Mouse (Mus musculus): ENCODE results near the gene Glod4. TPM values are rescaled to one million over a fixed set of nuclear protein-coding genes. Genes with fewer than 3 reads are reported as not detected.

Gene Glod4
- polyA plus RNA-seq, 1 experiment from 2014 or later: 136 TPM

- no peaks in the 10 kb centered on the region for H3K9me3 ChIP-seq
- H3K36me3 ChIP-seq: peaks cover 27% of the 10 kb centered on the region
- ATAC-seq (ENCODE audit: insufficient number of reproducible peaks, insufficient read depth, low FRiP score, low TSS enrichment, low read depth): peak; percentile 98
- H3K4me1 ChIP-seq (replicated peaks): peaks cover 14% of the 10 kb centered on the region
- H3K27ac ChIP-seq: peak overlapping the region; percentile 86
- peak overlapping the region; percentile 79 for H3K4me3 ChIP-seq (replicated peaks)
- H3K27me3 ChIP-seq: 0 out of 2 replicates have a peak, but pooled peaks cover 3% of the 10 kb centered on the region
- under 1% methylated on average over 89 of the region's 90 CpGs for WGBS
- peak overlapping the region; percentile 86 for H3K4me2 ChIP-seq
- H3K9ac ChIP-seq (replicated peaks): peak overlapping the region; percentile 85
These were observed 41.5 kb downstream of the Glod4 start for GRCm38 (mm10) chr11:76201761-76202674.

DNA sequence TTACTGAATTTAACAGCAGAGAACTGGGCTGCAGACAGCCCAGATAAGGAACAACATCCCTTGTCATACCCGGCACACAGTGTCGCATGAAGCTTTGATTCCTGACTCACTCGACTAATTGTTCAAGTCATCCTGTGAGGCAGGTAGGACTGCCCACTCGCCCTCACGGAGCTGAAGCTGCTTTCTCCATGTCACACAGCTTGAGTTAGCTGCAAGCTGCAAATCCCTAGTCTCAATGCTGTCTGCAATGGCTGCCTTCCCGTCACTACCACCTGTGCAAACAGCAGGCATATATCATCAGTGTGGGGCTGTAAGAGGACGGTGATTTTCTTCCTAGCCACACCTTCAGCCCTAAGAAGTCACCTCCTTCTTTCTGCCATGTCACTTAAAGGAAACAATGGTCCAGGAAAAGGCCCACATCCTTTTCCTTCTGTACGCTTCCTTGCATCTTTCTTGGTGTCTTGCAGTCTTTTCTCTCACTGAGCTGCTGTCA lies 46.5 kb downstream of the Glod4 start:
- Histone ChIP-seq H3K4me1 (replicated peaks) (peaks cover 6% of the 10 kb centered on the region), H3K4me3 (replicated peaks) (no peak overlapping the region), H3K9me3 (no peaks in the 10 kb centered on the region), H3K4me2 (no peak overlapping the region), H3K9ac (replicated peaks) (no peak overlapping the region), H3K27me3 (0 out of 2 replicates have a peak, but pooled peaks cover 3% of the 10 kb centered on the region), H3K36me3 (no peaks in the 10 kb centered on the region), H3K27ac (no peak overlapping the region)
- WGBS: 55% methylated on average over 8 of the region's 8 CpGs
- no peak for ATAC-seq (ENCODE audit: insufficient number of reproducible peaks, insufficient read depth, low FRiP score, low TSS enrichment, low read depth)

GRCm38 (mm10) chr11:76196275-76196976 lies 47.1 kb downstream of the Glod4 start:
- ATAC-seq (ENCODE audit: insufficient number of reproducible peaks, insufficient read depth, low FRiP score, low TSS enrichment, low read depth): no peak
- H3K9me3 ChIP-seq: no peaks in the 10 kb centered on the region
- peaks cover 4% of the 10 kb centered on the region for H3K4me1 ChIP-seq (replicated peaks)
- no peak overlapping the region for H3K9ac ChIP-seq (replicated peaks)
- no peaks in the 10 kb centered on the region for H3K36me3 ChIP-seq
- H3K4me2 ChIP-seq: no peak overlapping the region
- no peak overlapping the region for H3K27ac ChIP-seq
- H3K4me3 ChIP-seq (replicated peaks): no peak overlapping the region
- WGBS: 60% methylated on average over 8 of the region's 8 CpGs
- H3K27me3 ChIP-seq: 0 out of 2 replicates have a peak, but pooled peaks cover 3% of the 10 kb centered on the region

- H3K4me2 ChIP-seq: no peak overlapping the region
- H3K36me3 ChIP-seq: no peaks in the 10 kb centered on the region
- H3K27ac ChIP-seq: no peak overlapping the region
- no peak overlapping the region for H3K9ac ChIP-seq (replicated peaks)
- H3K4me3 ChIP-seq (replicated peaks): no peak overlapping the region
- WGBS: 77% methylated on average over 6 of the region's 6 CpGs
- no peaks in the 10 kb centered on the region for H3K9me3 ChIP-seq
- no peaks in the 10 kb centered on the region for H3K4me1 ChIP-seq (replicated peaks)
- ATAC-seq (ENCODE audit: insufficient number of reproducible peaks, insufficient read depth, low FRiP score, low TSS enrichment, low read depth): no peak
- no peaks in the 10 kb centered on the region for H3K27me3 ChIP-seq
These were observed 56.6 kb downstream of the Glod4 start for GRCm38 (mm10) chr11:76186908-76187307.

GRCm38 (mm10) chr11:76183745-76184144 lies 59.8 kb downstream of the Glod4 start:
- Histone ChIP-seq H3K4me2 (no peak overlapping the region), H3K27me3 (no peaks in the 10 kb centered on the region), H3K9ac (replicated peaks) (no peak overlapping the region), H3K9me3 (no peaks in the 10 kb centered on the region), H3K27ac (no peak overlapping the region), H3K4me3 (replicated peaks) (no peak overlapping the region), H3K36me3 (no peaks in the 10 kb centered on the region), H3K4me1 (replicated peaks) (peaks cover 1% of the 10 kb centered on the region)
- WGBS: 85% methylated on average over 4 of the region's 4 CpGs
- no peak for ATAC-seq (ENCODE audit: insufficient number of reproducible peaks, insufficient read depth, low FRiP score, low TSS enrichment, low read depth)

- 18% methylated on average over 7 of the region's 7 CpGs for WGBS
- peak overlapping the region; percentile 69 for H3K9ac ChIP-seq (replicated peaks)
- H3K27ac ChIP-seq: no peak overlapping the region
- H3K4me3 ChIP-seq (replicated peaks): peak overlapping the region; percentile 81
- peaks cover 8% of the 10 kb centered on the region for H3K4me1 ChIP-seq (replicated peaks)
- H3K27me3 ChIP-seq: no peaks in the 10 kb centered on the region
- H3K36me3 ChIP-seq: peaks cover 6% of the 10 kb centered on the region
- H3K4me2 ChIP-seq: peak overlapping the region; percentile 94
- H3K9me3 ChIP-seq: no peaks in the 10 kb centered on the region
- ATAC-seq (ENCODE audit: insufficient number of reproducible peaks, insufficient read depth, low FRiP score, low TSS enrichment, low read depth): no peak
These were observed 63.4 kb downstream of the Glod4 start for GRCm38 (mm10) chr11:76180146-76180540.

DNA sequence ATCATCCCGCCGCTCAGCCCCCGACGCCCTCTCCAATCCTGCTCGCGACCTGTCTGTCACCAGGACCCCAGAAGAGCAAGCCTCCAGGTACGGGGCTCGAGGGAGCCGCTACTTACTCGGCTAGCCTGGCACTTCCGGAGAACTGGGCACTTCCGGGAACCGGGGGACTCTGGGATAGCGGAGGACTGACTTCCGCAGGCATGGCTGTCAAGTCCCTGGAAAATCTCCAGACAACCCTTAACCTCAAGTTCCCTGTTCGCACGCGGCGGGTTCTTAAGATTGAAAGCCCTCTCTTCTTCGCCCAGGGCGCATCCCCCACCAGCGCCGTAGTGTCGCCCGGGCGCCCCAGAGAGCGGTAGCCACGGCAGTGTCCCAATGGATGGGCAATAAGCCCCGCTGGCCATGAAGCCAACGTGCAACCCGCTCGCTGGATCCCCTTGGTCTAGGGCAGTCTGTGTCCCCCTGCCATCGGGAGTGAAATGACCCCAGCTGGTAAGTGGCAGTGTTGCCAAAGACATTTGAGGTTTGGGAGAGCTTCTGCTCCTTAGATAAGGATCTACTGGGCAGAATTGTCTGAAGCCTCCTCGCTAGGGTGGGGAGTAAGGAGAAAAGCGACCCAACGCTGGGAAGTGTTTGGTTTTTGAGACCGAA lies 63.9 kb downstream of the Glod4 start, which contains the start of the genes Vps53 and Fam57a:
Vps53 (minus strand) TSS at position 153 of the 651 bp plus-strand sequence.
Fam57a (plus strand) TSS at position 177 of the 651 bp plus-strand sequence.
- WGBS: under 1% methylated on average over 37 of the region's 37 CpGs
- H3K4me1 ChIP-seq (replicated peaks): peaks cover 8% of the 10 kb centered on the region
- H3K36me3 ChIP-seq: peaks cover 6% of the 10 kb centered on the region
- H3K9me3 ChIP-seq: no peaks in the 10 kb centered on the region
- H3K27ac ChIP-seq: 0 out of 2 replicates have a peak within 1 kb of the TSS, but pooled peaks have one; percentile 51
- peak within 1 kb of the TSS; percentile 69 for H3K9ac ChIP-seq (replicated peaks)
- H3K27me3 ChIP-seq: no peaks in the 10 kb centered on the region
- ATAC-seq (ENCODE audit: insufficient number of reproducible peaks, insufficient read depth, low FRiP score, low TSS enrichment, low read depth): peak; percentile 75
- H3K4me2 ChIP-seq: peak within 1 kb of the TSS; percentile 94
- peak within 1 kb of the TSS; percentile 81 for H3K4me3 ChIP-seq (replicated peaks)

DNA sequence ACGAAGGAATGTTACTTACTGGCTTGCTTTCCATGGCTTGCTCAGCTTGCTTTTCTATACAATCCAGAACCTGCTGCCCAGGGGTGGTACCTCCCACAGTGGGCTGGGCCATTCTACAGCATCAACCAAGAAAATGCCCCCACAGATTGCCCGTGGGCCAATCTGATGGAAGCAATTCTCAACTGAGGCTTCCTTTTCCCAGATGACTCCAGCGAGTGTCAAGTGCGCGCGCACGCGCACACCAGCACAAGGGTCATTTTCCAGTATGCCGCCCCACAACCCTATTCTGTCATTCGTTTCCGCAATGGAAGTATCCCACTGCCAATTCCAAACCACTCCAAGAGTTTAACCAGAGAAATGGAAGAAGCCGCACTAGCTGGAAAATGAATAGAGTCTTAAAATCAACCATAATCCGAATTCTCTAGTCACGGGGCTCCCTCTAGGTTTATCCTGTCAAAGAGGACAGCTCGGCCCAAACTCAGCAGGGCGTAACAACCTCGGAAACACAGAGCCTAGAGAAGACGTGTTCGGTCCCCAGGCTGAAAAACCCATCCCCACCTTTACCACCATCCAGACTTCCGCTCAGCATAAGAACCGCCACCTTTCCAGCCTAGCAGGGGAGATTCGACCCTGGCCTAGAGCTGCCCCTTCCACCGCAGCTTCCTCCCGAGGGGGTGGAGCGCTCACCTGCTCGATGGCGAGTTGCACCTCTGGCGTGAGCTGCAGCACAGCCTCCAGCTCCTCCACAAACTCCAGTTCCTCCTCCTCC lies 64.6 kb downstream of the Glod4 start:
- H3K9ac ChIP-seq (replicated peaks): peak overlapping the region; percentile 69
- H3K27ac ChIP-seq: 0 out of 2 replicates have a peak overlapping the region, but pooled peaks have one; percentile 51
- WGBS: 2% methylated on average over 28 of the region's 28 CpGs

DNA sequence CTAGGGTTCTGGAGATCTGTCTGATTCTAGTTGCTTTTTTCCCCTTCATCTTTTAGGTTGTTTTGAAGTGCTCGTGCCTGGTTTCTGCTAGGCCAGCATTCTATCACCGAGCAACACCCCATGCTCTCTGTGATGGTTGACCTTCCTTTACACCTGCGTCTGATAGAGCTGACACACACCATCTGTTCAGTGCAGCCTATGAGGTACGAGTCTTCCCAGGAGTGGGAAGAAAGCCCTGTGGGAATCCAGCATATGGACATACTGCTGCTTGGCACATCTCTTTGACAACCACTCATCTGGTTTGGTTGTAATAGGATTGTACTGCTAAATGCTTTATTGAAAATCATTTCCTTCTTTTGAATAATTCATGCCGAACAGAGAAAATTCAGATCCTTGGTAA lies 73.3 kb downstream of the Glod4 start:
- H3K9ac ChIP-seq (replicated peaks): no peak overlapping the region
- peaks cover 23% of the 10 kb centered on the region for H3K36me3 ChIP-seq
- no peak for ATAC-seq (ENCODE audit: insufficient number of reproducible peaks, insufficient read depth, low FRiP score, low TSS enrichment, low read depth)
- H3K4me1 ChIP-seq (replicated peaks): no peaks in the 10 kb centered on the region
- no peak overlapping the region for H3K27ac ChIP-seq
- no peak overlapping the region for H3K4me2 ChIP-seq
- H3K4me3 ChIP-seq (replicated peaks): no peak overlapping the region
- WGBS: 75% methylated on average over 5 of the region's 5 CpGs
- H3K9me3 ChIP-seq: no peaks in the 10 kb centered on the region
- no peaks in the 10 kb centered on the region for H3K27me3 ChIP-seq

More for the DNA sequence above, 64.6 kb downstream of the Glod4 start:
- ATAC-seq (ENCODE audit: insufficient number of reproducible peaks, insufficient read depth, low FRiP score, low TSS enrichment, low read depth): peak; percentile 73; the same call in 1 of the 2 replicates
- H3K4me2 ChIP-seq: peak overlapping the region; percentile 94
- H3K9me3 ChIP-seq: no peaks in the 10 kb centered on the region
- no peaks in the 10 kb centered on the region for H3K27me3 ChIP-seq
- H3K4me1 ChIP-seq (replicated peaks): peaks cover 8% of the 10 kb centered on the region
- peak overlapping the region; percentile 81 for H3K4me3 ChIP-seq (replicated peaks)
- peaks cover 8% of the 10 kb centered on the region for H3K36me3 ChIP-seq

DNA sequence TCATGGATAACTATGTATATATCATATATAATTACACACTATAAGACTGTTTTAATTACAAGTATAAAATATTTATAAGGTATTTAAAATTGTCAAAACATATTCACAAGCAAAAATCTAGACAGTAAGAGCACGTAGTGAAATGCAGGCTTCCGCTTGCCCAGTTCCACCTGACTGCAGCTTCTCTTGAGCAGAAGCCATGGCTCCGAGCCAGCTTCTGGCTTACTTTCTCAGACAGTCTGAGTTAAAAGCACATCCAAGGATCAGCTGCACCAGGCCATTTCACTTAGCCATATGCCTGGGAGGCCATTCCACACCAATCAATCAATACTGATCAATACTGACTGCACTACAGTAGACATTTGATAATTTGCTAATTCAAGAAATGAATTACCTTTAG lies 74.5 kb downstream of the Glod4 start:
- 82% methylated on average over 3 of the region's 3 CpGs for WGBS
- no peaks in the 10 kb centered on the region for H3K27me3 ChIP-seq
- ATAC-seq (ENCODE audit: insufficient number of reproducible peaks, insufficient read depth, low FRiP score, low TSS enrichment, low read depth): no peak

More for the DNA sequence above, 74.5 kb downstream of the Glod4 start:
- Histone ChIP-seq H3K27ac (no peak overlapping the region), H3K36me3 (peaks cover 28% of the 10 kb centered on the region), H3K4me1 (replicated peaks) (no peaks in the 10 kb centered on the region), H3K4me3 (replicated peaks) (no peak overlapping the region), H3K4me2 (no peak overlapping the region), H3K9ac (replicated peaks) (no peak overlapping the region), H3K9me3 (no peaks in the 10 kb centered on the region)
